Mouse (Mus musculus) midbrain, embryonic 14.5 days (tissue): Measurements from ENCODE around the gene Odc1. TPM values are rescaled to one million over a fixed set of nuclear protein-coding genes. Genes with fewer than 3 reads are reported as not detected.

Experiments
- ATAC-seq: fragments of 200-750 bp; cut with Nextera tagmentation; 2 replicates; pipeline ENCODE4 v1.8.0; 2017; ENCODE audit warnings: moderate number of reproducible peaks, moderate library complexity; ENCODE audit not compliant: low FRiP score, low TSS enrichment
- DNase-seq: peaks from one replicate; pipeline ENCODE4 v3.0.0-alpha.2; 2015
- H3K27ac ChIP-seq: fragments of 300-500 bp; sonication (generic); replicated peaks from 2 replicates; pipeline ENCODE4 v1.5.1; 2014; ENCODE audit warnings: mild to moderate bottlenecking, low read depth, low read length, moderate library complexity
- H3K27me3 ChIP-seq: fragments of 300-500 bp; sonication (generic); 2 replicates; pipeline ENCODE4 v1.6.1; 2014; ENCODE audit warnings: low read length, control low read depth, mixed read lengths; ENCODE audit not compliant: control insufficient read depth, insufficient read depth
- H3K36me3 ChIP-seq: fragments of 300-500 bp; sonication (generic); 2 replicates; pipeline ENCODE4 v1.6.1; 2014; ENCODE audit warnings: low read length, control low read depth; ENCODE audit not compliant: control insufficient read depth, insufficient read depth
- H3K4me1 ChIP-seq: fragments of 300-500 bp; sonication (generic); 2 replicates; pipeline ENCODE4 v1.6.1; 2014; ENCODE audit warnings: mild to moderate bottlenecking, antibody characterized with exemption, low read length, control low read depth; ENCODE audit not compliant: control insufficient read depth, insufficient read depth
- H3K4me2 ChIP-seq: fragments of 300-500 bp; sonication (generic); 2 replicates; pipeline ENCODE4 v1.6.1; 2014; ENCODE audit warnings: mild to moderate bottlenecking, low read length, moderate library complexity
- H3K4me3 ChIP-seq: fragments of 300-500 bp; sonication (generic); replicated peaks from 2 replicates; pipeline ENCODE4 v1.5.1; 2014; ENCODE audit warnings: low read depth, low read length
- H3K9ac ChIP-seq: fragments of 300-500 bp; sonication (generic); replicated peaks from 2 replicates; pipeline ENCODE4 v1.6.1; 2014; ENCODE audit warnings: mild to moderate bottlenecking, low read length, moderate library complexity
- H3K9me3 ChIP-seq: fragments of 300-500 bp; sonication (generic); 2 replicates; pipeline ENCODE4 v1.6.1; 2016; ENCODE audit warnings: low read length, control low read depth, mixed read lengths; ENCODE audit not compliant: control insufficient read depth
- WGBS: fragments of 180-500 bp; shearing (Covaris S2); extraction: QIAGEN DNeasy Blood & Tissue Kit; methylation state at CpG from one replicate; pipeline ENCODE4 v1.1.7; 2014; 5-methylcytosine and 5-hydroxymethylcytosine counted together
- polyA plus RNA-seq: library from polyadenylated mRNA; unstranded; fragments of >200 nt; fragmentation: Nextera tagmentation; extraction: Ambion mirVana; gene quantifications from 2 replicates; pipeline ENCODE4 v1.2.1, GENCODE M21; 2014

Odc1 gene
- polyA plus RNA-seq, 1 experiment from 2014 or later: 192 TPM

DNA sequence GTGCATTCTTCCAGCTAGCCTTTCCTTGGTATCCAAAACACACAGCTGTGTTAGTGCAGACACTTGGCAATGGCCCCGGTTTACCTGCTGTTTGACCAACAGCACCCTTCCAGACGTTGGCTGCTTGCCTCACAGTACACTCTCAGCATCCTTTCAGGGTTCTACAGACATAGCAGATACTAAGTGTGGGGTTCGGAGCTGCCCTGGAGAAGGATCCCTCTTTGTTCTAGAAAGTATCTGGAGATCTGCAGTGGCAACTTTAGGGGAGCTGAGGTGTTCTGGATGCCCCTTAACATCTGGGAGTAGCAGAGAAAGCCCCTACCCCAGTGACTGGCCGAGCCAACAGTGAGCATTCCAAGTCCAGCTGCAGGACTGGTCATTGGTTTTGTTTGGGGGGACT, 30.0 kb downstream of the Odc1 start:
- H3K9me3 ChIP-seq: no peaks in the 10 kb centered on the region
- DNase-seq: no peak
- H3K4me3 ChIP-seq: no peak overlapping the region
- H3K27me3 ChIP-seq: no peaks in the 10 kb centered on the region
- no peak overlapping the region for H3K27ac ChIP-seq
- ATAC-seq: no peak
- no peaks in the 10 kb centered on the region for H3K4me1 ChIP-seq
- no peak overlapping the region for H3K4me2 ChIP-seq
- WGBS: 89% methylated on average over 4 of the region's 4 CpGs
- H3K36me3 ChIP-seq: no peaks in the 10 kb centered on the region
- H3K9ac ChIP-seq: no peak overlapping the region

- Histone ChIP-seq H3K36me3 (no peaks in the 10 kb centered on the region), H3K4me2 (no peak overlapping the region), H3K4me3 (no peak overlapping the region), H3K9ac (no peak overlapping the region), H3K27me3 (no peaks in the 10 kb centered on the region), H3K27ac (no peak overlapping the region), H3K9me3 (no peaks in the 10 kb centered on the region), H3K4me1 (no peaks in the 10 kb centered on the region)
- DNase-seq (no peak), ATAC-seq (peak; percentile 24; the same call in 1 of the 2 replicates)
- 62% methylated on average over 5 of the region's 5 CpGs for WGBS
Measured at GRCm38 (mm10) chr12:17575156-17575910, 30.7 kb downstream of the Odc1 start.

- 7% methylated on average over 6 of the region's 6 CpGs for WGBS
- no peak overlapping the region for H3K27ac ChIP-seq
Measured at GRCm38 (mm10) chr12:17576041-17576440, 31.4 kb downstream of the Odc1 start.

DNA sequence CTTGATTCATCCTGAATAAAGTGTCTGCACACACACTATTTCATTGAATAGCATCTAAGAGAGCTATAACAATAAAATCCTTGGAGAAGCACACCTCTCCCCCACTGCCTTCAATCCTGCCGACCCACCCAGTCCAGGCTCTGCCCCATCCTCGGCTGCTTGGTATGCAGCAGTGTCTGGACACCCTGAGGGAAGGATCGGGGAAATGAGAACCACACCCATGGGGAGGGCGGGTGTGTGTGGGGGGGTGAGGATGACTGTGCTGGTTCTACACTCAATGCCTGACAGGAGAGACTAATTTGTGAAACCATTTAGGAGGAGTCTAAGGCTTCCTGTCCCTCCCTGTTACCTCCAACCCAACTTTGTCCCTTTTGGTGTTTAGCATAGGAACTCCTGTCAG, 34.0 kb downstream of the Odc1 start:
- Histone ChIP-seq H3K36me3 (no peaks in the 10 kb centered on the region), H3K9me3 (no peaks in the 10 kb centered on the region), H3K4me3 (no peak overlapping the region), H3K9ac (no peak overlapping the region), H3K27me3 (no peaks in the 10 kb centered on the region), H3K27ac (no peak overlapping the region), H3K4me2 (no peak overlapping the region), H3K4me1 (no peaks in the 10 kb centered on the region)
- 61% methylated on average over 4 of the region's 4 CpGs for WGBS
- no peak for DNase-seq
- no peak for ATAC-seq

More at GRCm38 (mm10) chr12:17576041-17576440, 31.4 kb downstream of the Odc1 start:
- DNase-seq (peak; percentile 39), ATAC-seq (peak; percentile 63; the same call in 1 of the 2 replicates)
- Histone ChIP-seq H3K4me3 (no peak overlapping the region), H3K4me1 (no peaks in the 10 kb centered on the region), H3K27me3 (no peaks in the 10 kb centered on the region), H3K9me3 (no peaks in the 10 kb centered on the region), H3K9ac (no peak overlapping the region), H3K4me2 (no peak overlapping the region), H3K36me3 (no peaks in the 10 kb centered on the region)

GRCm38 (mm10) chr12:17581001-17581400, 36.4 kb downstream of the Odc1 start:
- 69% methylated on average over 6 of the region's 6 CpGs for WGBS
- no peak for DNase-seq
- no peak for ATAC-seq
- H3K36me3 ChIP-seq: no peaks in the 10 kb centered on the region
- H3K27me3 ChIP-seq: no peaks in the 10 kb centered on the region
- H3K9ac ChIP-seq: no peak overlapping the region
- H3K4me3 ChIP-seq: no peak overlapping the region
- H3K9me3 ChIP-seq: no peaks in the 10 kb centered on the region
- no peak overlapping the region for H3K27ac ChIP-seq
- H3K4me2 ChIP-seq: no peak overlapping the region
- H3K4me1 ChIP-seq: no peaks in the 10 kb centered on the region

GRCm38 (mm10) chr12:17582406-17582805, 37.8 kb downstream of the Odc1 start:
- Histone ChIP-seq H3K9me3 (no peaks in the 10 kb centered on the region), H3K9ac (no peak overlapping the region), H3K27ac (no peak overlapping the region), H3K36me3 (no peaks in the 10 kb centered on the region), H3K27me3 (no peaks in the 10 kb centered on the region), H3K4me1 (no peaks in the 10 kb centered on the region), H3K4me2 (no peak overlapping the region), H3K4me3 (no peak overlapping the region)
- 96% methylated on average over 4 of the region's 4 CpGs for WGBS
- ATAC-seq (no peak), DNase-seq (no peak)

- Histone ChIP-seq H3K4me2 (no peak overlapping the region), H3K27me3 (no peaks in the 10 kb centered on the region), H3K27ac (no peak overlapping the region), H3K4me3 (no peak overlapping the region), H3K4me1 (no peaks in the 10 kb centered on the region), H3K9me3 (no peaks in the 10 kb centered on the region), H3K9ac (no peak overlapping the region), H3K36me3 (no peaks in the 10 kb centered on the region)
- ATAC-seq (no peak), DNase-seq (peak; percentile 34)
- WGBS: 20% methylated on average over 3 of the region's 3 CpGs
Measured at GRCm38 (mm10) chr12:17583860-17584259, 39.3 kb downstream of the Odc1 start.

DNA sequence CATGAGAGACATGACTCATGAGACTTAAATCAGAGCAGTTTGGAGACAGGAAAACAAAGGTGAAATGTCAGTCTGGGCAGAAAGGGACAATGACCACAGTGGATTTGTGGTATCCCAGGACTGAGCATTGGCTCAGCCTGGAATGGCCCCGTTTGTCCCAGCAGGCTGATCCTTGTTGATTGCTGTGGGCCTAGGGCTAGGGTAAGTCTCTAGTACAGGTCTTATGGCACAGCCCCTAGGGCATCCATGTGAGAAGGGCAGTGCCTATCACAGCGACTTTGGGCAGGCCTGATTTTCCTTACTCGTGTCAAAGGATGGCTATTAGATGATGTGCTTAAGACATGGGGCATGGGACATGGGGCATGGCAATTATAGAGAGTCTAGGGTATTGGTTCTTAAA, 41.4 kb downstream of the Odc1 start:
- Histone ChIP-seq H3K9me3 (no peaks in the 10 kb centered on the region), H3K27ac (no peak overlapping the region), H3K27me3 (no peaks in the 10 kb centered on the region), H3K36me3 (no peaks in the 10 kb centered on the region), H3K4me2 (no peak overlapping the region), H3K9ac (no peak overlapping the region), H3K4me1 (no peaks in the 10 kb centered on the region), H3K4me3 (no peak overlapping the region)
- ATAC-seq (no peak), DNase-seq (no peak)
- WGBS: 80% methylated on average over 3 of the region's 3 CpGs

DNA sequence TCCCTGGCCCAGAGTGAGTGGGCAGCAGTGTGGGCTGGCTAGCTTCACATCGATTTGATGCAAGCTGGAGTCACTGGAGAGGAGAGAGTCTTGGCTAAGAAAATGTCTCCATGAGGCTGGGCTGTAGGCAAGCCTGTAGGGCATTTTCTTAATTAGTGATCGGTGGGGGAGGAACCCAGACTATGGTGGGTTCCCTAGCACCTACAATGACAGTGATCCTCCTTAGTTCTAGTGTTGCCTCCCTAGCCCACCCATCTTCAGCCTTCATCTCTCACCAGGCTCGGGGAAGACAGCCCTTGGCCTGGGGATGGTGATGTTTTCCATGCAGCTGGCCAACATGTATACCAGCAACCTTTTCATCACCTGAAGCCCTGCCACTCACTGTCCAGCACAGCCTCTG, 43.8 kb downstream of the Odc1 start:
- no peak for ATAC-seq
- H3K9ac ChIP-seq: no peak overlapping the region
- WGBS: 92% methylated on average over 3 of the region's 3 CpGs

More for the DNA sequence above, 43.8 kb downstream of the Odc1 start:
- Histone ChIP-seq H3K27me3 (no peaks in the 10 kb centered on the region), H3K4me1 (no peaks in the 10 kb centered on the region), H3K4me2 (no peak overlapping the region), H3K27ac (no peak overlapping the region), H3K9me3 (no peaks in the 10 kb centered on the region), H3K4me3 (no peak overlapping the region), H3K36me3 (no peaks in the 10 kb centered on the region)
- DNase-seq: no peak
